Mouse (Mus musculus) heart, postnatal 36 days (tissue): ENCODE results near the gene Apbb1ip. TPM values are rescaled to one million over a fixed set of nuclear protein-coding genes. Genes with fewer than 3 reads are reported as not detected.
"Not testable (repeated sequence)": the region's sequence is repeated elsewhere in the genome, so short reads cannot be mapped to it uniquely, and the experiment has no call there.

Experiments used
- DNase-seq, 2 experiments: peaks; one replicate each; pipeline ENCODE4 v3.0.0; 2021 to 2022
- intact Hi-C: fragments of 180-260 bp; cut with DNase I; formaldehyde crosslinking; loops from one replicate; pipeline ENCODE4 v1.15.1; 2025
- total RNA-seq, 2 experiments: library from RNA; stranded (reverse); gene quantifications; 2 replicates each; pipeline ENCODE4 v1.2.3; 2021

Apbb1ip gene
- total RNA-seq, 2 experiments from 2014 or later = 4.0 to 4.5 TPM

DNA sequence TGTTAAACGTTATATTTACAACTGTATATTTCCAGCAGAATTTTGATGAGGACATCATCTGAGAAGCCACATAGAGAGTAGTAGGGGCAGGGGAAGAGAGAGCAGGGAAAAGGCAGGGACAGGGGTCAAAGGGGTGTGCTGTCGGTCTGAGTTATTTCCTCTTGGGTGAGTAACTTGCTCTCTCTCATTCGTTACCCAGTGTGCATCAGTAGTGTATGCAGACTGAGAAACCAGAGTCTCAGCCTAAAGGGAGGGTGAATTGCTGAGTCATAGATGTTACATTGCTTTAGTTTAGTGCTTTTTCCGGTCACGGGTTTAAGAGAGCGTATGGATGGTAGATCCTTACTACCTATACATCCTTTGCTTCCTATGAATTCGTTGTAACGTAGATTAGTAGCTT lies 37.6 kb downstream of the Apbb1ip start:
- no peak for DNase-seq
- intact Hi-C loops = no loop called here

- intact Hi-C loops = no loop called here
- DNase-seq = no peak
These were observed 40.0 kb downstream of the Apbb1ip start for GRCm38 (mm10) chr2:22813921-22814320.

DNA sequence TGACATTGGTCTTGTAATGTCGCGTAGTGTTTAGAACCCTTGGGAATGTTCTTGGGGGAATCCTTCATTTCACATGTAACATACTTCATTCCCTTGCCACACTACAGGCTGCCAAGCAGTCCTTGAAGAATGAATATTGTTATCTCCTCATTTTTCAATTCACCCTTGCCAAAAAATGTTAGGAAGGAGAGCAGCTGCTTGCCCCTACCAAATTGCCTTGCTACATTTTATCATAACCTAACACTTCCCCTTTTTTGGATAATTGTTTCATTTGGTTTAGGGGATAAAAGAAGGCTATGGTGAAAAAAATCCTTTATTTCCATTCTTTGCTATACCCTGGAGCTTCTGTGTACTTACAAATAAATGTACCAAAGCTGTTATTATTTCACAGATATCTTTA lies 41.8 kb downstream of the Apbb1ip start:
- no peak for DNase-seq
- intact Hi-C loops = loop anchor here (5.0 kb wide), 1 partner anchor 58 kb away; no protein-coding TSS in a partner anchor

GRCm38 (mm10) chr2:22816231-22816630 lies 42.3 kb downstream of the Apbb1ip start:
- intact Hi-C loops = loop anchor here (5.0 kb wide), 1 partner anchor 59 kb away; no protein-coding TSS in a partner anchor
- DNase-seq = no peak

DNA sequence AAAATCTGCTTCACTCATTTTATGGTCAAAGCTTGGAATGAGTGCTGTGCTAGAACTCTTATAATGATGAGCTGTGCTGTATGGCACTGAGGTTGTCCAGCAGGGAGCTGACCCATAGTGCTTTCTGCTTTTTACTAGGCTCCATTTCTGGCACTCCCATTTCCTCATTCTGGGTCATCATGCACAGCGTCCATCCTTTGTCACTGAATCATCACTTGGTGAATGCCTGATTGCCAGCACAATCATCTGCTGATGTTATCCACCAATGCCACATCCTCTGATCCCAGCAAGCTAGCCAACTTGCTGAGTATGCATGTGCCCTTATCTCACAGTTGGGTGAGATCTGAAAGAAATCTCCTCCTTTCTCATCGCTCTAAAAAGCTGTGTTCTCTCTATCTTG lies 48.4 kb downstream of the Apbb1ip start:
- intact Hi-C loops = no loop called here
- no peak for DNase-seq

- DNase-seq = no peak
- intact Hi-C loops = no loop called here
These were observed 71.6 kb downstream of the Apbb1ip start for GRCm38 (mm10) chr2:22845514-22845913.

GRCm38 (mm10) chr2:22851900-22852299 lies 78.0 kb downstream of the Apbb1ip start:
- DNase-seq = no peak
- intact Hi-C loops = no loop called here

DNA sequence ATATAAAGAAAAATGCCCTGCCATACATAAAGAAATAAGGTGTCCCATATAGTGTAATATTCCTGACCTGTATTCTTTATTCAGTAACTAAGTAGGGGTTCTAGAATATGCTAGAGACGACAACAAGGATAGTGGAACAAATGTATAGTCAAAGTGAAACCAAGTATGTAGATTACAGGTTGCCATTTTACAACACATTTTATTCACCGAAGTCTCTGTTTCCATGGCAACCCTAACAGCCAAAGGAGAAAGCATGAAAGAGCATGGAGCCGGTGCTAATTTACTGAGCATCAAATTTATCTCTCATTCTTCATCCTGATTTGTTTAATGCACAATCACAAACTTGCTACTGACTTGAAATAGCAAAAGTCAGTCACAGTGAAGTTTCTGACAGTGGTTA lies 83.6 kb downstream of the Apbb1ip start:
- intact Hi-C loops = no loop called here
- no peak for DNase-seq

DNA sequence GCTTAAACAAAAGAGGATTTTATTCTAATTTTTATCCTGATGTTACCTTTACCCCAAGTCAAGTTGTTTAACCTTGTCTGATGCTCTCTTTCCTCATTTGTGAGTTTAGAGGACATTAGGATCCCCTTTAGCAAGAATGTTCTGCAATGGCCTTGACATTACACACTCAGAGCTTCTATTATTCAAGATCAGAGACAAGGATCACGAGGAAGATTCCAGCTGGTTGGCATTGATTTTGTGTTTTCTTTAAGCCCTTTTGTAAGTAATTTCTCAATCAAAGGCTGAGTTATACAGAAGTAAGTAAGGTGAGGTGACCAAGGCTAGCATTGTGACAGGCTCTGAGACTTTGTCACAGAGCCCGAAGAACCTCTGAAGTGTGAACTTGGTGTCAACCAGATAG lies 88.3 kb downstream of the Apbb1ip start:
- intact Hi-C loops = loop anchor here (5.0 kb wide), 1 partner anchor 920 kb away; no protein-coding TSS in a partner anchor
- DNase-seq = no peak

DNA sequence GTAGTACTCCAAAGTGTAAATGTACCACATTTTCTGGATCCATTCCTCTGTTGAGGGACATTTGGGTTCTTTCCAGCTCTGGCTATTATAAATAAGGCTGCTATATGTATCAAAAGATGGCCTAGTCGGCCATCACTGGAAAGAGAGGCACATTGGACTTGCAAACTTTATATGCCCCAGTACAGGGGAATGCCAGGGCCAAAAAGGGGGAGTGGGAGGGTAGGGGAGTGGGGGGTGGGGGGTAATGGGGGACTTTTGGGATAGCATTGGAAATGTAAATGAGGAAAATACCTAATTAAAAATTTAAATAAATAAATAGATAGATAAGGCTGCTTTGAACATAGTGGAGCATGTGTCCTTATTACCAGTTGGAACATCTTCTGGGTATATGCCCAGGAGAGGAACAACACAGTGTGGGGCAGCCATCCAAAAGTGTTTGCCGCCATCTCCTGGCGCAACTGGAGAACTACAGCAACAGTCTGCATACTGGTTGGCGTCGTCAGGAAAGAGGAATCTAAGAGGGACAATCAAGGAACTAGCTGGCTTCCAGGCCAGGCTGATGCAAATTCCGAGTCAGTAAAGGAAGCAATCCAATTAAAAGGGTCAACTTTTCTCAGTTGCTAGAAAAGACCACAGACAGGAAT lies 90.6 kb downstream of the Apbb1ip start:
- intact Hi-C loops = loop anchor here (1.0 to 5.0 kb wide), 2 partner anchors 106 to 922 kb away; no protein-coding TSS in a partner anchor
- peak; percentile 76 for DNase-seq

- DNase-seq = no peak
- intact Hi-C loops = no loop called here
These were observed 91.9 kb downstream of the Apbb1ip start for GRCm38 (mm10) chr2:22865818-22866217.

GRCm38 (mm10) chr2:22866894-22867424 lies 93.1 kb downstream of the Apbb1ip start:
- intact Hi-C loops = no loop called here
- no peak for DNase-seq

GRCm38 (mm10) chr2:22873159-22873558 lies 99.3 kb downstream of the Apbb1ip start:
- intact Hi-C loops = no loop called here
- DNase-seq = no peak

DNA sequence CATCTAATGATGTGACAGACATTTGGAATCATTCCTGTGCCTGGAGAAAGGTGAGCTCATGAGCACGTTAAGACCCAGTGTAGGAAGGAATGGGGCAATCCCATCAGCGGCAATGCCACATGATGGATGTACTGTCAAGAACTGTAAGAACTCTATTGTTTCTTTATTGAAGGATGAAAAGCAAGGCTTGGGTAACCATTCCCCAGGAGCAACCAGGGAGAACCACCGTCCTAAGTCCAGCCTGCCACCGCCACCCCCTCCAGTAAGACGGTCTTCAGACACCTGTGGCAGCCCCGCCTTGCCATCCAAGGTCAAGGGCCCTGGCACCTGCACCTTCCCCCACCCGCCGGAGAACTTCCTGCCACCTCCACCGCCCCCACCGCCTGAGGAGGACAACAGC lies 100.7 kb downstream of the Apbb1ip start:
- DNase-seq = no peak
- intact Hi-C loops = no loop called here

- no peak for DNase-seq
- intact Hi-C loops = no loop called here
These were observed 102.7 kb downstream of the Apbb1ip start for GRCm38 (mm10) chr2:22876614-22877013.

- DNase-seq = no peak
- intact Hi-C loops = no loop called here
These were observed 104.9 kb downstream of the Apbb1ip start for GRCm38 (mm10) chr2:22878781-22879180.

GRCm38 (mm10) chr2:22880726-22881125 lies 106.8 kb downstream of the Apbb1ip start:
- DNase-seq, intact Hi-C loops: not testable (repeated sequence)

GRCm38 (mm10) chr2:22894932-22895281 lies 121.0 kb downstream of the Apbb1ip start:
- DNase-seq = no peak
- intact Hi-C loops = loop anchor here (2.0 to 5.0 kb wide), 3 partner anchors 142 to 677 kb away; partner anchors contain the start of genes Mastl, Spopl and Yme1l1

- peak; percentile 89 to 90 for DNase-seq
- intact Hi-C loops = loop anchor here (2.0 to 5.0 kb wide), 3 partner anchors 142 to 677 kb away; partner anchors contain the start of genes Mastl, Spopl and Yme1l1
These were observed 121.7 kb downstream of the Apbb1ip start, which contains the start of gene Pdss1 for GRCm38 (mm10) chr2:22895282-22896273. TSS of gene Pdss1 (plus strand) at chr2:22895522.

DNA sequence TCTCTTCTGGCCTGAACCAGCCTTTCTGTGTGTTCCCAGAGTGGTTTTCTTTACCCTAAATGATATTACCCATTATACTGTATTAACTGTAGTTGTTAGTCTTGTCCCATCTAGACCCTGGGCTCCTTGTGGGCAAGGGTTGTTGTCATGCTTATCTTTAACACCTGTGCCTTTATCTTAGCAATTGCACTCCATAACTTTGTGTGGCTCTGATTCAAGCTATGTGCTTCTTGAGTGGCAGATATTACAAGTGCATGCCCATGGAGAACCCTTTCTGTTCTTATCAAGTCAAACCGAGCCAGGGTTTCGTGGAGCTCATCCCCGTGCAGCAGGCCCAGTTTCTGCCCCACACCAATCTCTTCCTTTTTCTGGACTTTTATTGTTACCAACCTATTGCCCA lies 130.1 kb downstream of the Apbb1ip start:
- intact Hi-C loops = no loop called here
- no peak for DNase-seq

DNA sequence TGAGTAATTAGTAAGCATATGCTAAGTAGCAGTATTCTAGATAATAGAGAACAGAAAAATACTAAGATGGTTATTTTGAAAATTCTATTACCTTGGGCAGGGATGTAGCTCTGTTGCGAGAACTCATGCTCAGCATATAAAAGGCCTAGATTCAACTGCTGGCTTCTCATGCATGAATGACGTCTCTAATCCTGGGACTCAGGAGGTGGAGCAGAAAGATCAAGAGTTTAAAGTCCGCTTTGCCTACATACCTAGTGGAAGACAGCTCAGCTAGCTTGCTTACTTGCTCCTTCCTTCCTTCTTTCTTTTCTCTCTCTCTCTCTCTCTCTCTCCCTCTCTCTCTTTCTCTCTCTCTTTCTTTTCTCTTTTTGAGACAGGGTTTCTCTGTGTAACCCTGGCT lies 140.5 kb downstream of the Apbb1ip start:
- intact Hi-C loops = no loop called here
- no peak for DNase-seq
